ENCODE assay signal across 21 mouse cellular contexts in genomic region chr16:10939932-10940331, GRCm38 (mm10).
DNase-seq lines count a peak whose midpoint lies in the region; ATAC-seq and TF ChIP-seq lines count a peak whose summit lies in the region.
"Had no signal": no experiment of that assay in that cellular context is flagged by ENCODE, and none has a peak within 500 bp of the region (broad histone marks: within the 10 kb centered on the region; RNA-seq: fewer than 3 reads in every experiment).

No protein-coding gene starts in this region.

- no peak for TF ChIP-seq CTCF in liver, adult 2 months (IDR thresholded peaks at IDR 0.05; ENCODE audit: low read depth, low read length)
- TF ChIP-seq CTCF in liver, postnatal 0 days (IDR thresholded peaks at IDR 0.05; ENCODE audit: low read depth): no peak

- no peak overlapping the region for H3K4me3 ChIP-seq in liver, adult 2 months (ENCODE audit: insufficient read depth, low read depth, low read length)
- no peak overlapping the region for H3K4me3 ChIP-seq in liver, postnatal 0 days (ENCODE audit: low read depth, low read length)
- no peak overlapping the region for H3K4me3 ChIP-seq in liver, embryonic 12.5 days
- H3K4me3 ChIP-seq: embryonic facial prominence, embryonic 13.5 days; embryonic facial prominence, embryonic 15.5 days; erythroblast, embryonic 14.5 days; forebrain, embryonic 10.5 days; forebrain, embryonic 12.5 days had no signal

- H3K4me1 ChIP-seq in liver, adult 2 months (ENCODE audit: control insufficient read depth, insufficient read depth, low read length): no peaks in the 10 kb centered on the region
- H3K4me1 ChIP-seq in liver, postnatal 0 days (ENCODE audit: insufficient read depth): no peaks in the 10 kb centered on the region; the same call in 1 of the 2 replicates
- peaks cover 8% of the 10 kb centered on the region; the same call in 1 of the 2 replicates for H3K4me1 ChIP-seq in liver, embryonic 12.5 days
- H3K4me1 ChIP-seq: embryonic facial prominence, embryonic 13.5 days; embryonic facial prominence, embryonic 15.5 days had no signal

- no peak overlapping the region for H3K4me2 ChIP-seq in liver, postnatal 0 days (ENCODE audit: low read depth, low read length)
- H3K4me2 ChIP-seq in liver, embryonic 12.5 days: no peak overlapping the region
- H3K4me2 ChIP-seq: embryonic facial prominence, embryonic 13.5 days; embryonic facial prominence, embryonic 15.5 days; forebrain, embryonic 12.5 days had no signal

- H3K9ac ChIP-seq in liver, adult 2 months (ENCODE audit: low read depth, low read length): no peak overlapping the region
- no peak overlapping the region for H3K9ac ChIP-seq in liver, postnatal 0 days (replicated peaks)
- H3K9ac ChIP-seq in liver, embryonic 12.5 days: no peak overlapping the region
- H3K9ac ChIP-seq: embryonic facial prominence, embryonic 13.5 days; embryonic facial prominence, embryonic 15.5 days; forebrain, embryonic 12.5 days had no signal

- H3K27me3 ChIP-seq in liver, adult 2 months (ENCODE audit: control insufficient read depth, insufficient read depth, low read length): no peaks in the 10 kb centered on the region
- H3K27me3 ChIP-seq in liver, postnatal 0 days (ENCODE audit: insufficient read depth, low read length): no peaks in the 10 kb centered on the region
- no peaks in the 10 kb centered on the region for H3K27me3 ChIP-seq in liver, embryonic 12.5 days (replicated peaks)
- H3K27me3 ChIP-seq: embryonic facial prominence, embryonic 13.5 days; embryonic facial prominence, embryonic 15.5 days; forebrain, embryonic 12.5 days had no signal

- no peak for TF ChIP-seq EP300 in liver, postnatal 0 days (IDR thresholded peaks at IDR 0.05; ENCODE audit: low read depth)

- no peak overlapping the region for H3K27ac ChIP-seq in liver, adult 2 months (replicated peaks; ENCODE audit: insufficient read depth, low read depth, low read length)
- no peak overlapping the region for H3K27ac ChIP-seq in liver, postnatal 0 days (ENCODE audit: low read depth)
- no peak overlapping the region for H3K27ac ChIP-seq in liver, embryonic 12.5 days
- H3K27ac ChIP-seq: embryonic facial prominence, embryonic 13.5 days; embryonic facial prominence, embryonic 15.5 days; forebrain, embryonic 10.5 days; forebrain, embryonic 12.5 days had no signal

- H3K79me2 ChIP-seq in liver, adult 2 months (ENCODE audit: control insufficient read depth, insufficient read depth, low read length): no peaks in the 10 kb centered on the region

- no peaks in the 10 kb centered on the region for H3K9me3 ChIP-seq in liver, postnatal 0 days (ENCODE audit: low read length)
- H3K9me3 ChIP-seq in liver, embryonic 12.5 days (replicated peaks): no peaks in the 10 kb centered on the region
- H3K9me3 ChIP-seq: embryonic facial prominence, embryonic 13.5 days; embryonic facial prominence, embryonic 15.5 days; forebrain, embryonic 10.5 days; forebrain, embryonic 12.5 days had no signal

- no peak for TF ChIP-seq POLR2A in liver, adult 2 months (IDR thresholded peaks at IDR 0.05; ENCODE audit: extremely low read depth, insufficient read depth, low read length)

- no peaks in the 10 kb centered on the region for H3K36me3 ChIP-seq in liver, adult 2 months (ENCODE audit: control insufficient read depth, insufficient read depth, low read length)
- no peaks in the 10 kb centered on the region for H3K36me3 ChIP-seq in liver, postnatal 0 days (replicated peaks; ENCODE audit: insufficient read depth, low read length)
- no peaks in the 10 kb centered on the region for H3K36me3 ChIP-seq in liver, embryonic 12.5 days
- H3K36me3 ChIP-seq: embryonic facial prominence, embryonic 13.5 days; embryonic facial prominence, embryonic 15.5 days; forebrain, embryonic 10.5 days; forebrain, embryonic 12.5 days had no signal

- peak; percentile 73 for DNase-seq in liver, adult 2 months (ENCODE audit: extremely low read depth, low read depth, low spot score)
- DNase-seq in liver: no peak
- DNase-seq in liver, postnatal 0 days: no peak
- DNase-seq: adrenal gland, adult 2 months; adrenal gland, postnatal 10 days; adrenal gland, postnatal 25 days; cerebellum, adult 11 months; cerebellum, adult 18-20 months; cerebellum, adult 8-10 months; cerebellum, adult 9-11 months; cerebellum, postnatal 14 days; cerebellum, postnatal 36 days; embryo, embryonic 11 days had no signal

- peak; percentile 68 for ATAC-seq in liver, postnatal 0 days
- no peak for ATAC-seq in liver, embryonic 12.5 days
- ATAC-seq: forebrain, embryonic 14.5 days; forebrain, embryonic 16.5 days had no signal

- WGBS in liver, adult 2 months: 44% methylated on average over 4 of the region's 4 CpGs
- WGBS in liver, postnatal 0 days (ENCODE audit: insufficient replicate concordance): 70% methylated on average over 4 of the region's 4 CpGs
- 73% methylated on average over 4 of the region's 4 CpGs for WGBS in liver, embryonic 12.5 days (ENCODE audit: insufficient replicate concordance)
